Mouse (Mus musculus): ENCODE data around the gene Cxadr. TPM values are rescaled to one million over a fixed set of nuclear protein-coding genes. Genes with fewer than 3 reads are reported as not detected.

The Cxadr gene
- total RNA-seq, 2 experiments from 2014 or later = 61.4 to 61.8 TPM

Other genes starting within 250 kb of the Cxadr start
- 10 to 100 TPM in 1 of 2 experiments, 1 to 10 TPM in 1; 8.8 to 10.8 TPM for gene Btg3, start 75.7 kb downstream of the Cxadr start, total RNA-seq (2021)

Data from layer of hippocampus, postnatal 14 days (tissue).